Mouse (Mus musculus): ENCODE results near the gene Itm2c.

The Itm2c gene

DNA sequence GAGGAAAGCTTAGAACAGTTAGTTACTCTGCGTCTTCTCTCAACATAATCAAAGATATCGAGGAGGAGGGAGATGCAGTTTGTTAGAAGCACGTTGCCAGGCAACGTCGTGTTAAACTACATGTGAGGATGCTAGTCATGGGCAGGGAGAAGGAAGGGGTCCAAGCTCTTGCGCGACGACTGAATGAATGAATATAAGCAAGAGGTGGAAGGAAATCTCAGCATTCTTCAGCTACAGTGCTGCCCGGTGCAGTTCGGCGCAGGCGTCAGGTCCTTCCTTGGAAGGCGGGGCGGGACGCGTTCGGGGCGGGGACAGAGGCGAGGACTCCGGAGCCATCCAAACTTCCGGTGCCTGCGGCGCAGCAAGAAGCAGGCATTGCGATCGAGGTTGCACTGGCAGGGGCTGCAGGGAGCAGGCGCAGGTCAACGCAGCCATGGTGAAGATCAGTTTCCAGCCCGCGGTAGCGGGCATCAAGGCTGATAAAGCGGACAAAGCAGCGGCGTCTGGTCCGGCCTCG is at the start of gene Itm2c:
Gene Itm2c (plus strand): TSS at position 51 of the 517 bp plus-strand sequence.
- peak; percentile 88 to 91 for DNase-seq (ENCODE audit: low spot score in 2 of 2)

DNA sequence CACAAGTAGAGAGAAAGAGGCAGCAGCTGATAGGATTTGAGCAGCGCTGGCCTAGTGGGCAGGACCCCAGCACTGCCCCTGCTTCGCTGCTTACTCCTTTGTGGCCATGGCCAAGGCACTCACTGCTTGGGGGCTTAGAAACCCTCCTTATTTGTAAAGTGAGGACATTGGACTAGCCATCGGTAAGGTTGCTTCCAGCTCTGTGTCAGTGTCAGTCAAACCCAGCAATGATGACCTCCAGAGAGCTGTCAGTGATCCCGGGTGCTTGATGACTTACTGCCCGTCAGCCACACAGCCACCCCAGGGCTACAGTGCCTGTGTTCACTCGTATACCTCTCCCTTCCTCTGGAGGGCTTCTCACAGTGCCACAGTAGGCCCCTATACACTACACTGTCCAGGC is 49.1 kb upstream of the Itm2c start:
- DNase-seq (ENCODE audit: low spot score in 2 of 2): no peak

DNA sequence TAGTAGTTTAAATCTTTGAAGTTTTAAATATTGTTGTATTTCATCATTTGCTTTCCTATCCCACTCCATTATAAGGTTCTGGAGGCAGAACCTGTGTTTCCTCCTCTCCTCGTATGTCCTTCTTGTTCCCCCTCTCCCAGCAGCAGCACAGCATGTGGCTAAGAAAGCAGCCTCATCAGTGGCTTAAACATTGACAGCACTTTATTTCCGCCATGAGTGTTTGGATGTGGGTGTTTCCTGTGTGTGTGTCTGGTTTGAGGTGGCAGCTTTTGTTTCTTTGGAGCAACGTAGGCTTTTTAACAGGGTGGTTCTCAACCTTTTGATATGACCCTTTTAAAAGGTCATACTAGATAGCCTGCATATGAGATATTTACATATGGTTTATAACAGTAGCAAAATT is 48.6 kb upstream of the Itm2c start:
- DNase-seq (ENCODE audit: low spot score in 2 of 2): no peak

DNA sequence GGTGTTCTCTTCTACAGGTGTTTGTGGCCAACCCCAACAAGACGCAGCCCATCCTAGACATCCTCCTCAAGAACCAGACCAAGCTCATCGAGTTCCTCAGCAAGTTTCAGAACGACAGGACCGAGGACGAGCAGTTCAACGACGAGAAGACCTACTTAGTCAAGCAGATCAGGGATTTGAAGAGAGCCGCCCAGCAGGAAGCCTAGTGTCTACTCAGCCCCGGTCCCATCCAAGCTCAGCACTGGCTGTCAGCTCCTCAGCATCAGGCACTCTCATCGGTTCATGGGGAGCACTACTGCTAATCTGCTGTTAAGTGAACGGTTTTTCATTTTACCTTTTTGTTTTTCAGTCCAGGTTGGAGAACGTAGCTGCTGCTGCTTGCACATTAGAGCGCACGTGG is 45.1 kb upstream of the Itm2c start:
- no peak for DNase-seq (ENCODE audit: low spot score in 2 of 2)

DNA sequence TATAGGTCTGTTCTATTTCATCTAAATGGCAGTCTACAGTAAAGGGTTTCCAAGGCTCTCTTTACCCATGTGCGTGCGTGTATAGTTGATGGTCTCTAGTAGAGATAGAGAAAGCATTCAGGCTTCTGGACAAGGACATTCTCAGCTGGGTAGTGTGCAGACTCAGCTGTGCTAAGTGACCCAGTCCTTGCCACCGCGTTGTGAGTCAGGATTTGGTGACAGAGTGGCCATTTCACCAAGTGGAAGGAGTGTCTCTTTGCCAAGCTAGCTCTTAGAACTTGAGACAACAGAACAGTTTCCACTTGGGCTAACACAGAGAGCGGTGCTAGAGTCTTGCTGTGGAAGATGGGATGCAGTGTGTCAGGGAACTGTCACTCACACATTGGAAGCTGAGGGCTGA is 43.2 kb upstream of the Itm2c start:
- DNase-seq (ENCODE audit: low spot score in 2 of 2): no peak

DNA sequence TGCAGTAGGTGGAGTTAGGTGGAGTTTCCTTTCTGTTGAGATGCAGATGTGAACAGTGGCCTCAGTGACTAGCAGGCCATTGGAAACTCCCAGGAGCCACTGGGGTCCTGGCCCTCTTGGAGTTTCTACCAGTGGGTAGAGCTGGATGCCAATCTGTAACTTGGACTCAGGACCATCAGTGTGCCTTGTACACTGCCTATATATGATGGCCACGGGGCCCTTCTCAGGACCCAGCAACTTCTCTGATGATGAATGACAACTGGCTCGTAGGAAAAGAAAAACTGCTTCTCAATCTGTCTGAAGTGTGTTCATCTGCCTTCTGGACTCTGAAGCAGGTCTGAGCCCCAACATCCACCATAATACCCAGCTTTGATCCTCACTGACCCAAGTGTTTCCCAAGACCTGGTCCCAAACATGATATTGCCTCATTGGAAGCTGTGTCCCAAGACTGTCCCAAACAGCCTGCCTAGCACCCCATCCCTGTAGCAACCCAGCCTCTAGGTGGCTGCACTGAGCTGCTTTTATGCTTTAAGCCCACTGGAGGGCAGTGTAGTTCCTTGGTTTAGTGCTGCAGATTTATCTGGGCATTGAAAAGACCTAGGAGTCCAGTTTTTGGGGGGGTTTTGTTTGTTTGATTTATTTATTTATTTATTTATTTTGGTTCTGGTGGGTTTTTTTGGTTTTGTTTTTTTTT is 40.9 kb upstream of the Itm2c start:
- DNase-seq (ENCODE audit: low spot score in 2 of 2): peak; percentile 40 to 50

DNA sequence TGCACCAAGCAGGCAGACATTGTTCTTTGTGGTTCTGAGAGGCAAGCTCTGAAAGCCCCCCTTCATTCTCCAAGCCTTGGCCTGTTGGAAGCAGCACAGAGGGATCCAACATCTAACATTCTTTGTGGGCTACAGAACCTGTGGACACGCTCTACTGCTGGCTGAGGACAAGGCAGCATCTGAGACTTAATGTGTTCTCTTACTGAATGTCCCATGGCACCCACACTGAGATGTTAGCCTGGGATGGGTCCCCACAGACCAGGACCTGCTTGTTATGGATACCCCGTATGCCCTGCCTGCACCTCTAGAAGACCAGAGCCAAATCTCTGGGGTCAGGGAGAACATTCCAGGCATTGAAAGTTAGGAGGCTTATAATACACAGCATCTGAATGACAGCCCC is 40.2 kb upstream of the Itm2c start:
- no peak for DNase-seq (ENCODE audit: low spot score in 2 of 2)

DNA sequence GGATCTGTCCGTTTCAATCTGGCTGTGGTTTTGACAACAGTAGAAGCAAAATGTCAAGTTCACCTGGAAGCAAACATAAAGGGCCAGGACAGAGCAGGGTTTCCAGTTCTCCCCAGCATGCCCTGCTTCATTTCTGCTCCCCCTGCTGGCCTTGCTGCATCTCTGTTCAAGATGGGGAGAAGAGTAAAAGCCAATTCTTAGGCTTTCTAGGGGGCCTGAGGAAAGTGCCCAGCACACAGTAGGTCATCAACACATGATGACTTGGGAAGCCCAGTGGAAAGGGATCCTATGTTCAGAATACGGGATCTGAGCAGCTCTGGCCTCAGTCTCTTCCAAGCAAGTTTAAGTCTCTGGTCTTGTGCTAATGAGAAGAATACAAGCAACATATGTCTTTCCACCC is 39.6 kb upstream of the Itm2c start:
- no peak for DNase-seq (ENCODE audit: low spot score in 2 of 2)

DNA sequence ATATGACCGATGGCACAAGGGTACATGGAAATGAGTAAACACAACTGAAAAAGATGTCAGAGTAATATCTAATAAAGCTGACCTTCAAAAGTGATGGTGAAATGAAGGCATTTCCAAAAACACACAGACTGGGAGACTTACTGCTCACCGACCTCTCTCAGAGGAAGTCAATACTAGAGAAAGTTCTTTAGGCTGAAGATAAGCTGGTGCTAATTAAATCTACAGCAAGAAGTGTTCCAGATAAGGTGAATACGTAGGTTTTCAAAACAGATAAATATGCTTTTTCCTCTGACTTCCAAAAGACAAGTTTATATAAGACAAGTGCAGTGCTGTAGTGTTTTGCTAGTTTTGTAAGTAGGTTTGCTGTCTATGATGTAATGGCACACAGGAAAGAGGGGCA is 37.8 kb upstream of the Itm2c start:
- no peak for DNase-seq (ENCODE audit: low spot score in 2 of 2)

DNA sequence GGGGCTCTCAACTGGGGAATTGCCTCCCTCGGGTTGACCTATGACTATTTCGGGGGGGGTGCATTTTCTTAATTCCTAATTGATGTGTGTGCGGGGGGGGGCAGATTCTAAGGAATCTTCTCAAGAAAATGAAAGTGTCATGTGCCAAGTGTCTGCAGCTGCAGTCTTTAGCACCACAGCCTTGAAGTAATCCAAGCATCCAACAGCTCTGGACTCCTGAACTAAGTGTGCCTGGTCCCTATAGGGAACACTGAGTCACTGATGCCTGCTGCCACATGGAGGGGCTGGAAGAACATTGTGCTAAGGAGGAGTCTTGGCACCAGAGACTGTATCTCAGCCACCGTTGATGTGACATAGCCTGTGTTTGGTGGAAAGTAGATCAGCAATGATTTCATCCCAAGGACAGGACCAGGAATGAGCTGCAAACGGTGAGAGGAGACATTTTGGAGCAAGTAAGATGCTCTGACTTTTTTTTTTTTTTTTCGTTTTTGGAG is 36.8 kb upstream of the Itm2c start:
- DNase-seq (ENCODE audit: low spot score in 2 of 2): no peak

DNA sequence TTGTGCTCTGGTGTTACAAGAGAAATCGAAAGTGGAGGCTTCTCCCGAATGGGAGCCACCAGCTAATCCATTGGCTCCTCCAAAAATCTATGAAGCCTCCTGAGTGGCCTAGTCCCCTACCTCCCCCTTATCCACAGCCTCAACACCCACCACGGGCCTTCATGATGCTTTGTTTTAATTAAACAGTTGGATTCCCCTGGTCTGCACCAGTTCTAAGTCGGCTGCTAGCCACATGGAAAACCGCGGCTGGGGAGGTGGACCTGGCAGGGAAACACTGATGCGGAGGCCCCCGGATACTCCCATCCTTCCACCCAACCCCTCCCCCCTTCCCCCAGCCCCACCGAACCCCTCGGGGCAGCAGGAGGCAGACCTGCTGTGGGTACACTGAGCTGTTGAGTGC is 29.7 kb upstream of the Itm2c start:
- no peak for DNase-seq (ENCODE audit: low spot score in 2 of 2)

DNA sequence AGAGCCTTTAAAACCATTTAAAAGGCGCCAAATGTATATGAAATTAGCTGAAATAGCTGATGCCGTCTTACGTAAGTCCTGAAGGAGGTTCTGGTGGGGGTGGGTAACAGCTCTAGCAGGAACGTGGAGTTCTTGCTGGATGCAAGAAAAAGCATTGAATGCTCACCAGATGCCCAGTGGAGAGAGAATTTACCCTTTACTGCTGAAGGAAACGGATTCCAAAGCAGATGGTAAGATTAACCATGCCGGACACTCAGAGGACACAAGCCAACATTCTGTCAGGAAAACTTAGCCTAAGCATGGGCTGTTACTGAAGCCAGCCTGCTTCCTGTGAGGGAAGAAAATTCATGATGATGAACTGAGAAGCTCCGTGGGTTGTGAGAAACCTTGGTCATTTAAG is 24.1 kb upstream of the Itm2c start:
- no peak for DNase-seq (ENCODE audit: low spot score in 2 of 2)

DNA sequence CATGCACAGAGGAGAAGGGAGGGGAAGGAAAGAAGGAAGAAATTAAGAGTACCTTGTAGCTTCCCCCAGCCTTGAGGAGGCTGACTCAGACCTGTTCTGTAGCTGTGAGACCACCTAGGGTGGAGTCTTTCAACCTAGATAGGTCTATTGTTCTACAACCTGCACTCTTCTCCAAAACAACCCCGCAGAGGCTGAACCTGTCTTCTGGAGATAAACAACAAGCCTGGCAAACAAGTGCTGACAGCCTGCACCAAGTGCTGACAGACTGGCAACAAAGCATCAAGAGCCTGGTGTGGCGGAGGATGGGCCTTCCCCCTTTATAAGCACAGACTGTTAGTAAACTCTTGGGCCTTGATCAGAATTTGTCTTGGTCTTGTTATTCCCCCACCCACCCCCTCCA is 23.5 kb upstream of the Itm2c start:
- no peak for DNase-seq (ENCODE audit: low spot score in 2 of 2)

DNA sequence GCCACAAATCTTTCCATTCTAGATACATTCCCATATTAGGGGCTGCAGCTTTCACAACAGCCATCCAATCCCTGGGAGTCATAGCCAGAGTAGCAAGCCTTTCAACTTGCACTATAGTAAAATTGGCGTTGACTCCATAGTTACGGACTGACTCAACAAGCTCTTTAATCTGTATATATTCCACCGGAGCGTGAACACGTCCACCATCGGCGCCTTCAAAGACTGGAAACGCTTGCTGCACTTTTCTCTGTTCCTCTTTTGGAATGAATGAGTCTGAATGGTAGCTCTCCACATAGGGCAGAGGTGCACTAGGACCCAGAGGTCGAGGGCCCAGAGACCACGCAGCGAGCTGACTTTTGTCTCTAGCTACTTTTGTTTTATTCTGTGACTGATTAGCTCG is 12.1 kb upstream of the Itm2c start:
- no peak for DNase-seq (ENCODE audit: low spot score in 2 of 2)

DNA sequence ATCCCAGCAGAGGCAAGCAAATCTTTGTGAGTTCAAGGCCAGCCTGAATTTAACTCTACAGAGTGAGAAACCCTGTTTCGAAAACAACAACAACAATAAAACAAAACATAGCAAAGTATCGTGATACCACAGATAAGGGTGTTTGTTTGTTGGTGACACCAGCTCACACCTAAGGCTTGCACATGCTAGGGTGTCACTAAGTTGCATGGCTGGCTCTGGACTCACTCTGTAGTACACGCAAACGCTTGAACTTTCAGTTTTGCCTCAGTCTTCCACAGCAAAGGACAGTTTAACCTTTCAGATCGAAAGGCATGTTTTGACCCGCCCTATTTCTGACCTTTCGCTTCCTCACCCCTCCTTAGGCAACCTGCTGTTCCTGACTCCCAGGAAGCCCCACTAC is 6.9 kb upstream of the Itm2c start:
- DNase-seq (ENCODE audit: low spot score in 2 of 2): no peak

DNA sequence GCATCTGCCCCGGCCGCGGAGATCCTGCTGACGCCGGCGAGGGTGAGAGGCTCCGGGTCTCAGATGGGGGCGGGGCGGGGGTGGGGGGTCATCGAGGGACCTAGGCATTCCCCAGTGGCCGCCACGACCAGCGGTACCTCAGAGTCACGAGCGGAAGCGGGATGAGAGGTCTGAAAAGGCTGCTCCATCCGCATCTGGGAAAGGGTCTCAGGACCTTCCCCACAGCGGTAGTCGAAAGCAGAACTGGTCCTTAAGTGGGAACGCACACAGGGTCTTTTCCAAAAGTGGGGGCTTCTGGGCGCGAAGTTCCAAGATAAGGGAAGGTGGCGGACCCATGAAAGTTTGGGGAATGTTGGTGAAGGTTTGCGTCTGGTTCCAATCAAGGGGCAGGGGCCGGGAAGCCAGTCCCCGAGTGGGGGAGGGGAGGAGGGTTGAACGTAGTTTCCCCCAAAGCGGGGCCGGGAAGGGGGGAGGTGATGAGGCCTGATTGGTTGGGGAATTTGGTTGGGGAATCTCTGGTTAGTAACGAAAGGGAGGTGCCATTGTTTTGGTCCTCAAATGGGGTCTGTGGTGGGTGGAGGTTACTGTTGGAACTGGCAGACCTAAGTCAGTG is 773 bp downstream of the Itm2c start:
- DNase-seq (ENCODE audit: low spot score in 2 of 2): peak in 1 of 2 experiments; percentile 35

DNA sequence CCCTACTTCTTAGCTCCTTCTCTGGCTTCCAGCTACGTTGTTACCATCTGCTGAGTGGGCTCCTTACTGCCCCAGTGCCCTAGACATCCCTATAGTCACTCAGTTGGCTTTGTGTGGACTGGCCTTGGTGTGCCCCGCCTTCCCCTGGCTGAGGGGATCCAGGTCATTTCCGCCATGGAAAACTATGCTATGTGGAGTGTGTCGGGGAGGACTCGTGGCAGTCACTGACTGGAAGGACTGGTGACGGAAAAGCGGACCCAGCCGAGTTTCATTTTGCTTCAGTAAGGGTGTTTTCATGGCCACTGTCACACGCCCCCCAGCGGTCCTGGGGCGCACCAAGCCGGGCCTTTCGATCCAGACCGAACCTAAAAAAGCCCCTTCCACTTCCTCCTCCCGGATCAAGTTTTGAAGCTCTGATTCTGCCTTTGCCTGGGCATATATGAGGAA is 1.3 kb downstream of the Itm2c start:
- peak; percentile 34 to 35 for DNase-seq (ENCODE audit: low spot score in 2 of 2)

DNA sequence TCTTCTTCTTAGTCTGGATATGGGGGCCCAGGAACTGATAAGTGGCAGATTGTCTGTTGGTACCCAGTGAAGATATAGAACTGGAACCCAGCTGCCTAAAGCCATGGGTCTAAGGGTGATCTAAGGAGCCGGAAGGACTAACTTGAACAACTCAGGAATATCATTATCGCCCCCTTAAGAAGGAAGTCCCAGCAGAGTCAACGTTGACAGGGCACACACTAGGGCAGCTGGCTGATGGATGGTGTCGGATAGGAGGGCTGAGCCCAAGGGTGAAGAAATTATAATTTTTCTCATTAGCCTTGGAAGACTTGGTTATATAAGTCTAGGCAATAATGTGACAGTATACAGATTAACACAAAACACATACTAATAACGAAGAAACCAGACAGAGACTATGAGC is 2.0 kb downstream of the Itm2c start:
- DNase-seq (ENCODE audit: low spot score in 2 of 2): no peak

DNA sequence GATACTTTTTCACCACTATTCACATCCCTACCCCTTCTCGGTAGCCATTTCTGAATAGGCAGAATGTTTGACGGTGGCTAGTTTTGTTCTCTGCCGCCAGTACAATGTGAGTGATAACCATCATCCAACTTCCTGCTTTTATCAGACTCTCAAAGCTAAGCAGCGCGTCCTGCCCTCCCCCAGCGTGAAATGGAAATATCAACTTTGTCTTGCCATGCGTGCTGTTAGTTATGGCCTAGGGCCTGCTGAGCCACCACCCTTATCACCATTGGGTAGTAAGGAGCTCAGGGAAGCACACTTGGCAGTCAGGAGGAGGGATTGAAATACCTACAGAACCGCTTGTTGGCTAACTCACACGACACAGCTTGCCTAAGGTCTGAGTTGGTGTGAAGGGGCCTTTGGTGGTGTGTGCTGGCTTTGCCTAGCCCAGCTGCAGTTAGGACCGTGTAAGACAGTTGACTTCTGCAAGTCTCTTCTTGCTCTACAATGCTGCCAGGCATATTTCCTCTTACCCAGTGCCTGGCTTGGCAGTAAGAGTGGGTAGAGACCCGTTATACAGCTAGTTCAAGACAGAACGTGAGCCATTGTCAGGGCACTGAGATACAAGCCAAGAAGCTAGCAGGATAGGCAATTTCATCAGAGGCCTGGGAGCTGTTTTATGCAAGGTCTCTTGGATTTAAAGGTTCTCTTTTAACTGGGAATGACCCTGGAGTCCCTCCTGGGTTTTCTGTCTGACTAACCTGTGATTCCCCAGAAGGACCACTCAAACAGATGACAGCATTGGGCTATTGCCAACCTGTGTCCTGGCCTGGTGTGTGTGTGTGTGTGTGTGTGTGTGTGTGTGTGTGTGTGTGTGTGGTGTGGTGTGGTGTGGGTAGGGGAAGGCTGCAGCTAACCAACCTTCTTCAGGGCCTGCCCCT is 3.0 kb downstream of the Itm2c start:
- DNase-seq (ENCODE audit: low spot score in 2 of 2): peak; percentile 35 to 39

DNA sequence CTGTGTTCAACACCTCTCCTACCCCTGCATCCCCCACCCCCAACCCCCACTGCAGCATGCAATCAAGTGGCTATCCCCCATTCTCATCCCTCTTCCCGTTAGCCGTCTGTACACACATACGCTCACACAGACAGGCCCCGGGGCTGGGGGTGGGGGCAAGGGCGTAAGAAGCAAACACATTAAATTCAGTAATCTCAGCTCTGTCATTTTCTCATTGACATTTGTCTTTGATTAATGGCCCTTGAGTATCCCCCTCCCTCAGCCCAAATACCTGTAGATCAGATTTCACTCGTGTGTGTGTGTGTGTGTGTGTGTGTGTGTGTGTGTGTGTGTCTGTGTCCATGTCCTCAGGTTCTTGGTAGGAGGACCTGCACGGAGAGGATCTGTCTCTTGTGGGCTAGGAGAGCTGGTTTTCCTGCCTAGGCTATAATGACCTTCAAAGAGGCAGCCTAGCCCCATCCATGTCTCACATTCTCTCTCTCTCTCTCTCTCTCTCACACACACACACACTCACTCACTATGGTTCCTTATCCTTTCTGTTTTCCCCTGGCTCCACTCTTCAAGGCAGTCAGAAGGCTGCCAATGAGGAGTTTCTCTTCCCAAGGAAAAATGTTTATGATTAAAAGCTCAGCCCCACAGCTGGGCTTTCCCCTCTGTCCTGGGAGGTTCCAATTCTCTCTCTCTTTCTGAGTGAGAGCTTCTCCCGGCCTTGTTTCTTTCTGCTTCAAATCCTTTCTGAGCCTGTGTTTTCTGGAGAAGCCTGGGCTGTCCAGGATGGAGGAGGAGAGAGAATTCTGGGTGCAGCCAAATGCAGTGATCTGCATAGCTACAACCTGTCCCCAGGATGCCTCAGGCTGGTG is 4.0 kb downstream of the Itm2c start:
- no peak for DNase-seq (ENCODE audit: low spot score in 2 of 2)

DNA sequence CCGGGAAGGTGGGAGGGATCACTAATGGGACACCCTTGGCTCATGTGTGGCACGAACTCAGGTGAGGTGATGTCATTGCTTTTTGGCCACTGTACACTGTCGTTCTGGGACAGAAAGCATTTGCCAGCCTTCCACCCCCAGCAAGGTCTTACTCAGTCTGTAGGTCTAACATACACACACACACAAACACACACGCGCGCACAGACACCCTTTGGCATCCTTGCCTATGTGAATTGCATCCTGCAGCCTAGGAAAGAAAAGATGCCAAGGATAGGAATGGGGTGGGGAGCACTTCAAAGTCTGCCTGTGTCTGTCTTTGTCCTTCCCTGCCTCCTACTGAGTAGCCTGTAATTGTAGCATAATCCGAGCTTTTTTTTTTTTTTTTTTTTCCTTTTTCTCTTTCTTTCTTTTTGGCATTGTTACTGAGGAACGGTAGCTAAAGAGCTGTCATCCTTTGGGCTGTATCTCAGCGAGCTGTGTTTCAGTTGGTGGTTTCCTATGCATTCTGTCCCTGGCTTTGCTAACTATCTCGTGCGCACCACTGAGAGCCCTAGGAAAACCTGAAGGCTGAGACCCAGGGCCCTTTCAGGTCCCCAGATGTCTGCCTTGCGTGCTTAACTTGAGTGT is 4.8 kb downstream of the Itm2c start:
- no peak for DNase-seq (ENCODE audit: low spot score in 2 of 2)
